Mouse (Mus musculus) kidney, adult 2 months (tissue): ENCODE data around the gene Pgls.

Experiments used
- CTCF ChIP-seq: fragments of 200-500 bp; conservative IDR thresholded peaks from 2 replicates; pipeline ENCODE4 v1.5.1; 2011; ENCODE audit warnings: low read depth, mild to moderate bottlenecking, control low read depth, low read length, moderate library complexity, mixed read lengths; ENCODE audit not compliant: insufficient read depth, insufficient read length
- POLR2A ChIP-seq: fragments of 200-500 bp; IDR thresholded peaks from one replicate; pipeline ENCODE4 v1.6.1; 2011; ENCODE audit warnings: low read depth, low read length, control low read depth

GRCm38 (mm10) chr8:71629781-71630212 lies 37.8 kb downstream of the Pgls start:
- TF ChIP-seq CTCF (no peak), POLR2A (no peak)
